Mouse (Mus musculus) cerebellum, adult 9-11 months (tissue): ENCODE data around the gene Pln.

Experiments
- DNase-seq: peaks from one replicate; pipeline ENCODE4 v3.0.0; 2022

Gene Pln

DNA sequence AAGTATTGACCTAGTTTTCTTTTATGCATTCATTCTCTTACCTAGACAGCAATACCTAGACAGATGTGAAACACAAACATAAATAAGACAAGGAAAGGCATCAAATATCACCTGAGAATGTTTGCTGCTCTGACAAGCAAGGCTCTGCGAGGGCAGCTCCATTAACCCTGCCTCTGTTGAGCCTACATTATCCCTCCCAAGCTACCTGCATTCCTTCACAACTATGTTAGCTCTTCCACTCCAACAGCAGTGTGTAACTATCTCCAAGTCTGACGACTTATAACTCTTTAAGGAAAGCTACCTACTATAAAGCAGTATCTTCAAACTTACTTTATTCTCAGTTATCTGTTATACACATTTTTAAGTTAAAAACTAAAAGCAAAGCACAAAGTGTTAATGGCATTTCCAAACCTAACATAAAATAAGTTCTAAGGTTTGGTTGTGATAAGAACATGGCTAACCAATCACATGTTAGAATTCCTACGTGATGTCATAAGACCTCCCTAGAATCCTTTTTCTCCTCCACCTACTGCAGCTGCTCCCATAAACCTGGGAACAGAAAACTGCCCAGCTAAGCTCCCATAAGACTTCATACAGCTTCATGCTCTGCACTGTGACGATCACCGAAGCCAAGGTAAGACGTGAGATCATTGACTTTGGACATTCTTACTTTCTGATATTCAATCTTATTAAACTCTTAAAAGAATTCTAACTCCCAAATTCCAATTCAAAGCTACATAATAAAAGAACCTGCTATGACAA lies at the start of gene Pln:
Gene Pln (plus strand): TSS at position 506 of the 762 bp plus-strand sequence.
- DNase-seq: no peak

DNA sequence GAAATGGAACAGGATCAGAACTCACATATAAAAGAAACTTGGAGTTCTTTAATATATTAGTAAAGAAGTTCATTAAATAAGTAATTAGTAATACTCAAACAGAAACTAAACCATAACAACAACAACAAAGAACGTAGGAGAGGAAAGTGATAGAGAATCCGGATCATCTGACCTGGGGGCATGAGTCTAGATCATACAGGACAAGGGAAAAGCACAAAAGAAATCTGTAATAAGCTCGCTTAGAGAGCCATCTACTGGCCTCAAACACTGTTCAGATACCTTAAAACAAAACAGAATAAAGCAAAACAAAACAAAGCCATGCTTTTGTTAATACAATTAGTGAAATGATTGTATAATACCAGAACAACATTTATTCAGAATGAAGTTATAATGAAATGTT lies 31.6 kb upstream of the Pln start:
- no peak for DNase-seq

DNA sequence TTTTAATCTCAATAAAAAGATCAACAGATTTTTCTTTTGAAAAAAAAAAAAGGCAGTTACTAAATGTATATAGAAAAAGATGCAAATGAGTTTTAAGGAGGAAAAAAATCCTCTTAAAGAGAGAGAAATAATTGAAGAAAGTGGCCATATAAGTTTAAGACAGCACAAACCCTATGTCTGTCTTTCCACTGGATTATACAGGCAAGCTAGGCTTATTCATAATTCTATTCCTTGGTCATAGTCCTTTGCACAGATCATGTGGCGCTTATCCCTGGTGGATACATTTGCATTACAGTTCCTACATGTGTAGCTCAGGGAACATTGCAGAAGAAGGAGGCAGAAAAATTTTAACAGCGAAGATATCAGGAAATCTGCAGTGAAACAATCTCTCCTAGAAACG lies 30.8 kb upstream of the Pln start:
- no peak for DNase-seq

DNA sequence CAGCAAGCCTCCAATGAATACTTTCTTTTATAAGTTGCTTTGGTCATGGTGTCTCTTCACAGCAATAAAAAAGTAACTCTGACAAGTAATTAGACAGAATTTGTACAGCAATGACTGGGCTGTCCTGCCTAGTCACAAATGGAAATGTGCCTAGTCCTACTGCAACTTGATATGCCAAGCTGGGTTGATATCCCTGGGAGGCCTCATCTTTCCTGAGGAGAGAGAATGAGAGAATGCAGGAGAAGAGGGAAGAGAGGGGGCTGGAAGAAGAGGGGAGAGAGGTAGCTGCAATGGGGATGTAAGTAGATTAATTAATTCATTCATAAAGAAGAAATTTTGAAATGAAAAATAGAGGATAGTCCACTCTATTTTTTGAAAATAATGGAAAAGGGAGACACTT lies 14.1 kb upstream of the Pln start:
- DNase-seq: no peak

DNA sequence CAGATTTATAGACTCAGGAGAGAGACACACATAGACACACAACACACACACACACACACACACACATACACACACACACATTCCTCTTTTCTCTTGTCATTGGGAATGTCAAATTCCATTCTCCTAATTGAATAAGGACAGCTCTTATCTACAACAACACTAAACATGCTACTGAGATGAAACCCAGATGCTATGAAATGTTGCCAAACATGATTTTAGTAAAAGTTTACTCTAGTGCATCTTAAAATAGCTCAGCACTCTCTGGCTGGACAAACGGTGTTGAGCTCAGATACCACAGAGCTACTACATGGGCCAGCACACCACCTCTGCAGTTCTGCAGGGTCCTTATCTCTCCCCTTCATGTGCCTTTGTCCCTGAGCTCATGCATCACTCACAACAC lies 12.8 kb upstream of the Pln start:
- no peak for DNase-seq

DNA sequence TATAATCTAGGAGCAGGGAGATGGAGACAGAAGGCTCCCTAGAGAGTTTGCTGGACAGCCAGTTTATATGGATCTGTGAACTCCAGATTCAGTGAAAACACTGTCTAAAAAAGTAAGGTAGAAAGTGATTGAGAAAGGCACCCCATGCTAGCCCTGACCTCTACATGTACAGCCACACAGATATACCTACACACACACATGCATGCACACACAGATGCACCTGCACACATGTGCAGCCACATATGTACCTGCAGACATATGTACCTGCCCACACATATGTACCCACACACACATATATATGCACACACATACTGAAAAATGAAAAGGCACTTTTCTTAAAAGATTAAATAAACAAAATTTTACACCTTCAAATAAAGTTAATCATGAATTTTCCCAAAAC lies 11.1 kb upstream of the Pln start:
- DNase-seq: no peak

DNA sequence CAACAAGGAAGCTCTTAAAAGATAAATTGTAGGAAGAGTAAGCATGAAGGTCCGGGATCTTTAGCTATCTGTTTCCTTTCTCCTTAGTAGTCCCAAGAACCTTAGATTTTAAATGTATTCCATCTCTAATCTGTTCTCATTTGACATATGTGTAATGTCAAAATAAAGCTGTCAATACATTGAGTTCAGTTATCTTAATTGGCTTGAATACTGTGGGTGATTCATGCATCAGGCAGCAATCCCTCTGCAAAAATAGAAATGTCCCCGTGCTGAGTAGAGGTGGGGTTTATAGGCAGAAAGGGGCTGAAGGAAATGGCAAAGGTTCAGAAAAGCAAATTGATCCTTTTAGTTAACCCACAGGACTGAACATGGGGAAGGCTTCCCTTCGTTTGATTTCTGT lies 8.2 kb upstream of the Pln start:
- no peak for DNase-seq

DNA sequence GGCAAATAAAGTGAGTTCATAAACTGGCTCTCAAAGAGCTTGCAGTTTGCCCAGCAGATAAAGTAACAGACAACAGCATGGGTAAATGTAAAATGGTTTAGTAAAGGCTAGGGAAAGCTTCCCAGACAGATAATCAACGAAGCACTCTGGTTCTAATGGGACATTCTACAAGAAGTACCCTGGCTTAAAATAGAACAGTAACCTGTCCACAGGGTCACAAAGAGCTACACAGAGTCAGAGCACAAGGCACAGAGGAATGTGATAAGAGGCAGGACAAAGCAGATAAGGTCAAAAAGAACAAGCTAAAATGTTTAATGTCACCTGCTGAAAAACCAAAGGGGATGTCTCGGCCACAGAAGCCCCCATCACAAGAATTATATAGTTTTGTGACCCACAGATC lies 4.7 kb upstream of the Pln start:
- DNase-seq: no peak

DNA sequence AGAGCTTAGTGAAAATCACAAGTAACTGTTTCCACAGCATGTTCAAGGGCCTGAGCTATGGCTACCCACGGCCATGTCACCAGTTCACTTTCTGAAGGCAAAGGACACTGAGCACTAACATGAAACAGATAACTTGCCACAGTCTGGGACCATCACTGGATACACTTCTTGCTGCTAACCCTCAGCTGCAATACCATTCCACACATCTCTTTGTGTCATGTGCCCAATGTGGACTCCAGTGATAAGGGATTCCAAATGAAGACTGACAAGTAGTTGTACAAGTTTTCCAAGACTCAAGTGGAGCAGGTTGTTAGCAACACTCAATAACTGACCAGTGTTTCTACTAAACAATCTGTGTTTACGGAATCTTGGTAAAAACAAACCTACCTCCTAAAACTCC lies 2.2 kb upstream of the Pln start:
- DNase-seq: no peak

DNA sequence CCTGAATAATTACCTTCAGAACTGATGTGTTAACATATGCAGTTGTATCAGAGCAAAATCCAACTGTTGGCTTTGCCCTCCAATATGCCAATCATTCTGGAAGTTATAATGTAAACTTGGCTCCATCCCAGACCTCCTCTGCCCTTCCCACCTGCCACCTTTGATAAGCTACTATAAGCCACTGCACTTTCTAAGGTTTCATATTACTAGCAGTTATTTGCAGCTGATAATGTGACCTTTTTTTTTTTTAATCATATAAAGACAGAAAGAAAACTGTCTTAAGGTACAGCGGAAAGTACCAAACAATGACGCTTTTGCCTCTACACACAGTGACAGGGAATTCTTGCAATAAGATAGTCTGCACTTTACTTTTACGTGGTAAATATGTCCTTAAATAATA lies 1.5 kb upstream of the Pln start:
- no peak for DNase-seq

DNA sequence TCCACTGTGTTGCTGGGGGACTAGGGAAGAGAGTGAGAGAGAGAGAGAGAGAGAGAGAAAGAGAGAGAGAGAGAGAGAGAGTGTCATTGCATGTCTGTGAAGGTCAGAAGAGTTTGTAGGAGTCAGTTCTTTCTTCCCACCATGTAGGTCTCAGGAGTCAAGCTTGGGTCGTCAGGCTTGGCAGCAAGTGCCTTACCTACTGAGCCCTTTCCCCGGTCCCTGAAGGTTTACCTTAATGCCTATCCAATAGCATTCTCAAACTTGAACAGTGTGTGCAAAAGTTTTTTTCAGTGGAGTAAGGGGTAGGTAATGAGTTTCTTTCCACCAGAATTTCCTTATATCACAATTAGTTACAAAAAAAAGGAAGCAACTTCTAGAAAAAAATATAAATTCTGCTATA lies 1.6 kb downstream of the Pln start:
- DNase-seq: no peak

DNA sequence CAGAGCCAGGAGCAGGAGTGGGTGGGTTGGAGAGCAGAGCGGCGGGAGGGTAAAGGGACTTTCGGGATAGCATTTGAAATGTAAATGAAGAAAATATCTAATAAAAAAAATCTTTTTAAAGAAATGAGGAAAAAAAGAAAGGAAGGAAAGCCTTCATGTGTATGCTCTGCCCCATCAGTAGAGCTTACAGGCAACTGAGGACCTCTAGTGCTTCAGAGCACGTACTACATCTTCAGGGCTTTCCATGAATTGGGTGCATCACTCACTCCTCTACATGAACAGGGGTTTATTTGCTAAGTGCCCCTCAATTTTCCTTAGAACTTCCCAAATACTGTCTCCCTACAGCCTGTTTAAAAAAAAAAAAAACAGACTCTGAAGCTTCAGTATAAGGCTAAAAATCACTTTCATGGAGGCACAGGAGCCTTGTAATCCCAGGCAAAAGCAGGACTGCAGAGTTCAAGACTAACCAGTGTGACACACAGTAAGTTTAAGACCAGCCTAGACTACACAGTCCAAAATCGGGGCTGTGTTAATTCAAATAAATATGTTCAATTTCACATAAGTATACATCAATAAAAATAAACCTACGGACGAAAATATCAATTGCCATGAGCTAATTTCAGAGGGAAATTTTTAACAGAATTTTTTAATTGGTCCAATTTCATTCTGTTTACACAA lies 4.0 kb downstream of the Pln start:
- no peak for DNase-seq

DNA sequence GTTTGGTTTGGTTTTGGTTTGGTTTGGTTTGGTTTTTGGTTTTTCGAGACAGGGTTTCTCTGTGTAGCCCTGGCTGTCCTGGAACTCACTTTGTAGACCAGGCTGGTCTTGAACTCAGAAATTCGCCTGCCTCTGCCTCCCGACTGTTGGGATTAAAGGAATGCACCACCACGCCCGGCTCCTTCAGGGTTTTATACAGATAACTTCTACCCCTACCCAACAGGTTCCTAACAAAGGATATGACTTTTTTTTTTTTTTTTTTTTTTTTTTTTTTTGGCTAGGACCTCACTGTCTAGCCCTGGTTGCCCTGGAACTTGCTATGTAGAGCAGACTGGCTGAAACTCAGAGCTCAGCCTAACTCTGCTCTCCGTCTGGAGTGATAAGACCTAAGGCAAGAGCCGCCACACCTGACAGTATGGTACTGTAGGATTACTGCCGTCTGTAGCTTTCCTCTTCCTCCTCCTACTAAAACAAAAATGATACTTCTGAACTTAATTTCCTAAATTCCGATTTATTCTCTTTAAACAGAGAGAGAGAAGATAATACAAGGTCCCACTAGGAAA lies 4.8 kb downstream of the Pln start:
- no peak for DNase-seq

DNA sequence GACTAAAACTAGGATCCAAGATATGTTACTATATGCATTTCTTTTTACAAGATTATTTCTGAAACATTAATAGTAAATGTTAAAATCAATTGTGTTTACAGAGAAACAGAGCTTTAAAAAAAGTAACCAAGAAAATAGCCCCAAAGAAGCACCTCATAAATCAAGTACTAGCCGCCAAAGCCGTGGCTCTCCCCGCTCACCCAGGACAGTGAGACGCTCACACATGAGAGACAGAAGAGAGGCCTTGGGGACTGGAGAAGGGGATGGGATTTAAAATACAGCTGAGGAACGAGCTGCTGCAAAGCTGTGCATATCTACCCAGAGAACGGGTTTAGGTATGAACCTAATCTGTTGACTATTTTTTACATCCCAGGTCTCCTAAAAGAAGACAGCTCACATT lies 5.9 kb downstream of the Pln start:
- no peak for DNase-seq

DNA sequence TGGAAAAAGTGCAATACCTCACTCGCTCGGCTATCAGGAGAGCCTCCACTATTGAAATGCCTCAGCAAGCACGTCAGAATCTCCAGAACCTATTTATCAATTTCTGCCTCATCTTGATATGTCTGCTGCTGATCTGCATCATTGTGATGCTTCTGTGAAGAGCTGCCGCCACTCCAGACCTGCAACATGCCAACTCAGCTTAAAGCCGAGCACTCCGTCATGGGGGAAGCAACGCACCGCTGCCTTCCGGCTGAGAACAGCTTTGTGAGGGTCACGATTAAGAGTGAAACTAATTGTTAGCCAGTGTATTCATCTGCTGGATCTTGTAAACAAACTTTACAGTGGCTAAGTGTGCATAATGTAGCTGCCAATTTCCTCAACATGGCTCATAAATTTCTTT lies 6.4 kb downstream of the Pln start:
- no peak for DNase-seq

DNA sequence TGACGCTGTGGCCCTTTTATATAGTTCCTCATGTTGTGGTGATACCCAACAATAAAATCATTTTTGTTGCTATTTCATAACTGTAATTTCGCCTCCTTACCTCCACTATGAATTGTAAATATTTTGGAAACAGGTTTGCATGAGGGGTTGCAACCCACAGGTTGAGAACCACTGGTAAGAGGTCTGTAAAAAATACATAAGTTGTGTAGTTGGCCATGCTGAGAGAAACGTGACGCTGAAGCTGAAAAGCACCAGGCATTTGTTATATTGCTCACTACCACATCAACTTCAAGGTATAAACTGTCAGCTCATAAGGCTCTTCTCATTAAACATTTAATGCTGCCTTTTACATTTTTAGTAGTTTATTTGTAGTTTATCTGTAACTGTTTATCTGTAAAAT lies 8.0 kb downstream of the Pln start:
- DNase-seq: no peak

DNA sequence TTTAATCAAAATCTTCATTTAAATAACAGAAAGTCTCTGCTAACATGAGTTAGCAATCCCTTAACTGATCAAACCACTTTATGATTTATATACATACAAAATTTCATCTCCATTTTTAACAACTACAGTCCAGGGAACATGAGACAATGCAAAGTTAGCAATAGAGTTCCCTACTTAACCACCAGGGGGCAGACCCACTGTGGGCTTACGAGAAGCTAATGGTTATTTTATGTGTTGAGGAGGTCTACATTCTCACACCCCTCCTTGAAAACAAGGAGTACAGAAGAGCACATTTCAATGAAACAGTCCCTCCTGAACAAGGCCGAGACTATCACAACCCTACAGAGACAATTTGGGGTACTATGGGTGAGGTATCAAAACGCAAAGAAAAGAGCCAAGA lies 9.0 kb downstream of the Pln start:
- no peak for DNase-seq

DNA sequence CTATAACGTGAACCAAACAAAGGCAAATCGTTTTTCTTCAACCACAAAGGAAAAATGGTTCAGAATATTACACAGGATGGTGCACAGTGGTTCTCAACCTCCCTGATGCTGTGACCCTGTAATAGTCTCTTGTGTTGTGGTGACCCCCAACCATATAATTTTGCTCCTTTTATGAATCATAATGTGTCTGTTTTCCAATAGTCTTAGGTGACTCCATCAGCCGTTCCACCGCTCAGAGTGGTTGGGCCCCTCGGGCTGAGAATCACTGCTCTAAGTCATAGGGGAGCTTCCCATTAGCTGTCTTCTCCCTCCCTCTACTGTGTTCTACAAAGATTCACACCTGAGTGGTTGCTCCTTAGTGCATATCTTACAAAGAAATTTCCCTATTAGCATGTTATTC lies 9.4 kb downstream of the Pln start:
- DNase-seq: no peak

DNA sequence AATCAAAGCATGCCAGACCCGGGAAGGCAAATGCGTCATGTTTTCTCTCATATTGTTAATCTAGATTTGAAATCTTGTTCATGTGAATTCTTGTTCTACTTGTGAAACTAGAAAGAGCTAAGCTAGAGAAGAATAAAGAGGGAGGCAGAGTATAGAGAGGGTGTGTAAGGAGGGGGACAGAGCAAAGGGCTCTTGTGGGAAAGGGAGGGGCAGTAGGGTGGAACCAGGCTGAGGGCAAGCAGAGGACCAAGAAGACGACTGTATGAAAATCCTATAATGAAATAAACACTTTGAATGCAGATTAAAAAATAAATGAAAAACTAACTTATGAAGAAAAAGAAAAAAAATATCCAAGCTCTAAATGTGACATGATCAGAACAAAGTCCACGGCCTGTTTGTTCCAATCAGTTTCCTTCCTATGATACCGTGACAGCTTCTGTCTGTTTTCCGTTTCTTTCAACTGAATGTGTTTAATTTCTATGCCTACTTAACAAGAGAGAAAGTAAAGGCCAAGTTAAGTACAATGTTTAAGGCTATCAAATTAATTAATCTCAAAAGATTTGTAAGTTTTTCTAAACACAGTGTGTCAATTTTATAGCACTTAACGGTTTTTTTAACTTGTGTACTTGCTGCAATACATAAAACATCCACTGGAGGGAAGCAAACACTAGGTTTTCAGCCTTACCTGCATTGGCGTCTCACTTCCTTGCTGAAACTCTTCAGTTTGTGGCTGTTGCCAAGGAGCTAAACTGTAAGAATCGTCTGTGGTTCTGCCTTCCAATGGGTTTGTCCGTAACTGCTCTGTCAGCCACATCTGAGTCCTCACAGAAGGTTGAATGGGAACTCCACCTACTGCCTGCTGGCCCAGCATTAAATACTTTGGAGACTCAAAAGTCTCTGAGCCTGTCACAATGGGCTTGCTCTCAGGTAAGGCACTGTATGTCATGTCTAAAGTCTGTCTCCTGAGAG lies 10.6 kb downstream of the Pln start:
- DNase-seq: peak; percentile 56

DNA sequence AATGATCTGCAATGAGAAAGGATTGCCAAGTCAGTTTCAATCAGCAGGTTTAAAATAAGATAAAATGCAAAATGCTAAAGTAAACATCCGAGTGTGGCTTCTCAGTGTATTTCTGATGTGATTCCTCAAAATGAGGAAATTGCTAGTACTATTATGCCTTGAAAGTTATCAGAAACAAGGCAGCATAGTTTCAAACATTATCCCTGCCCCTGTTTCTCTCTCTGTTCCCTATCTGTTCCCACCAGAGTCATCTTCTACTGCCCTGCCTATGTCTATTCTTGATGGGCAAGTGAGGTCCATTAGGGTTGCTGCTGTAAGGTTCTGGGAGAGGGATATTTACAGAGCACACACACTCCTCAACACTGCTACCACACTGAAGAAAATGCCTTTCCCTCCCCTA lies 11.8 kb downstream of the Pln start:
- DNase-seq: no peak

DNA sequence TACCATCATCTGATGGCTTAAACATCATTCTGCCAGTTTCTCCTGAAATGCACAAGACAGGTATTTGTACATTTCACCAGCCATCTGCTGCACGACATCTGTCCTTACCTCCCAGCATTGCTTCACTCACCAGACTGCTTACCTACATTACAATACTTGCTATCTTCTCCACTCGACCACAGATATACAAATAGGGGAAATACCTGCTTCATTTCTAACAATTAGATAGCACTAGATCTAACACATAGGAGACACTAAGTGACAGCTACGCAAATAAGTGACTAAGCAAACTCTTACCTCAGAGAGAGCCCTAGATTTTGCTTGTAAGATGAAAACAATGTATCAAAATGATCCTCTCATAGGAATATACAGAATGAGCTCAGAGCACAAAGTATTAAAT lies 16.2 kb downstream of the Pln start:
- no peak for DNase-seq

DNA sequence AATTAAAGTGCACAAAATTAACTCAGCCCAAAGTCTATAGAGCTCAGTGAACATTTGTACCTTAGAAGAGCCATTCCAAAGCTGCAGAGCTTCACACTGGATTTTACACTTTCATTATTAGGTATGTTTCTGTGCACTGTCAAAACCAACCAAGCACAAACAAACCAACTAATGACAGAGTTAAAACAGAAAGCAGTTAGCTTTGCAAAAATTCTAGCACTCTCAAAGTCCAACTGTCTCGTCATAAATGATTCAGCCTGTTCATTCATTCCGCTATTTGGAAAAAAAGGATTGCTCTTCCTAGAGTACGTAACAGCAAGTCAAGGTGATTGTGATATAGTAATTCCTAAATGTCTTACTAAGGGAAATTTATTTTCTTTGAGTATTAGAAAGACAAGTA lies 21.5 kb downstream of the Pln start:
- no peak for DNase-seq

DNA sequence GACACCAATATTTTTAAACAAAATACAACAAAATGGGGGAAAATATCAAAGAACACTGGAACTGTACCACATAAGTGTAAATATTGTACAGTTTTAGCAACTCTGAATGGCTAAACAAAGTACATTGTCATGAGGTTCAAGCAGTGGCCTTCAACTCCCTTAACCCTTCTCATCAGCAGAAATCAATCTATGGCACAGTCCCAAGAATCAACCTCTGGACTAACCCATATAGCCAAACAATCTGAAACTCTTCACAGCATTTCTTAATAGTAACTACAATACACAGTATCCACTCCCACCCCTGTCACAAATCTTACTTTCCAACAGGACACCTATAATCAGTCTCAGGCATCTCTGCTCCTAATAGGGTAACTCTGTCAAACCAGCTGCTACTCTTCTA lies 26.8 kb downstream of the Pln start:
- DNase-seq: no peak

DNA sequence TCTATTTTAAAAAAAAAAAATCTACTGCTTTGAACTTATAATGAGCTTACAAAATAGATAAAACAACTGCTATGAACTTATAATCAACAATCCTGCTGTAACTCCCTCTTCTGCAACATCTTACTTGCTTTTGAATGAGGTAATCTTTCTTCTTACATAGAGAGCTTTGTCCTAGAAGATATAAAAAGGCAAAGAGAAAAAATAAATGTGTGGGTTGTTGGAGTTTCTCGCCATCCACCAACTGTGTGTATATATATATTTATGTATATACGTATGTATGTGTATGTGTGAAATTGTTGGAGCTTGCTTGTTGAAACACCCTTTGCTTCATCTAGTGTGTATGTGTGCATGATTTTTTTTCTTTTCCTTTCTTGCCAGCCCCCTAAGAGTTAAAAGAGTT lies 29.8 kb downstream of the Pln start:
- no peak for DNase-seq
